Mouse (Mus musculus): Measurements from ENCODE around the gene Hapln4. TPM values are rescaled to one million over a fixed set of nuclear protein-coding genes. Genes with fewer than 3 reads are reported as not detected.

Gene Hapln4
- total and polyA plus RNA-seq, 3 experiments = 0.07 to 0.30 (median 0.20) TPM

GRCm38 (mm10) chr8:70092786-70093185 lies 9.5 kb downstream of the Hapln4 start:
- no peaks in the 10 kb centered on the region for H3K79me2 ChIP-seq (replicated peaks; ENCODE audit: control insufficient read depth, extremely low read depth, insufficient read depth, poor library complexity, severe bottlenecking)
- H3K27me3 ChIP-seq (replicated peaks) = no peaks in the 10 kb centered on the region
- peaks cover 2% of the 10 kb centered on the region for H3K9me3 ChIP-seq (replicated peaks; ENCODE audit: low read length)
- H3K4me2 ChIP-seq (ENCODE audit: insufficient read depth, low read depth, poor library complexity, severe bottlenecking) = no peak overlapping the region
- no peaks in the 10 kb centered on the region for H3K4me1 ChIP-seq (ENCODE audit: control insufficient read depth in 1 of 2, insufficient read depth in 2 of 2)
- no peak overlapping the region for H3K4me3 ChIP-seq (replicated peaks in 1 of 3; ENCODE audit: low read depth in 2 of 3, low read length in 2 of 3, poor library complexity in 1 of 3)
- H3K9ac ChIP-seq (ENCODE audit: insufficient read depth, low read depth) = no peak overlapping the region
- in situ Hi-C loops (cut with MboI; ENCODE audit: low pct_ligation_motif_present, low pct_unique_long_range_greater_than_20kb, low sequenced_read_pairs) (no loop called here), dilution Hi-C loops (cut with MboI; ENCODE audit: extremely low pct_ligation_motif_present, extremely low pct_unique_long_range_greater_than_20kb, low sequenced_read_pairs) (no loop called here)
- H3K27ac ChIP-seq (ENCODE audit: insufficient read depth, low read depth) = no peak overlapping the region
- H3K36me3 ChIP-seq (replicated peaks in 1 of 2; ENCODE audit: control insufficient read depth in 1 of 2, insufficient read depth in 1 of 2, low read length in 1 of 2) = peaks cover 2 to 50% of the 10 kb centered on the region in 2 experiments
- no peak for DNase-seq (ENCODE audit: extremely low read depth)
- TF ChIP-seq MYC (IDR thresholded peaks at IDR 0.05; ENCODE audit: low read depth, low read length) (no peak), EP300 (IDR thresholded peaks at IDR 0.05; ENCODE audit: low read length) (no peak), KAT2A (IDR thresholded peaks at IDR 0.05; ENCODE audit: insufficient replicate concordance, low read length) (no peak), MXI1 (IDR thresholded peaks at IDR 0.05; ENCODE audit: low read depth, low read length) (no peak), TCF12 (IDR thresholded peaks at IDR 0.05; ENCODE audit: low read depth, low read length) (no peak), BHLHE40 (IDR thresholded peaks at IDR 0.05; ENCODE audit: low read depth, low read length) (no peak), MAX (IDR thresholded peaks at IDR 0.05; ENCODE audit: low read length) (no peak), MAFK (IDR thresholded peaks at IDR 0.05; ENCODE audit: insufficient replicate concordance, low read length) (no peak), ZMIZ1 (IDR thresholded peaks at IDR 0.05; ENCODE audit: low read depth, low read length) (no peak), HCFC1 (IDR thresholded peaks at IDR 0.05; ENCODE audit: low read depth, low read length) (no peak), NRF1 (IDR thresholded peaks at IDR 0.05; ENCODE audit: low read depth, low read length) (no peak), MEF2A (IDR thresholded peaks at IDR 0.05; ENCODE audit: borderline replicate concordance, low read depth, low read length) (no peak), JUND (conservative IDR thresholded peaks at IDR 0.05; ENCODE audit: low read depth, low read length) (no peak)

GRCm38 (mm10) chr8:70099276-70099675 lies 16.0 kb downstream of the Hapln4 start:
- DNase-seq (ENCODE audit: extremely low read depth) = no peak
- in situ Hi-C loops (cut with MboI; ENCODE audit: low pct_ligation_motif_present, low pct_unique_long_range_greater_than_20kb, low sequenced_read_pairs) (no loop called here), dilution Hi-C loops (cut with MboI; ENCODE audit: extremely low pct_ligation_motif_present, extremely low pct_unique_long_range_greater_than_20kb, low sequenced_read_pairs) (no loop called here)
- Histone ChIP-seq H3K9ac (ENCODE audit: insufficient read depth, low read depth) (no peak overlapping the region), H3K27me3 (replicated peaks) (no peaks in the 10 kb centered on the region), H3K36me3 (replicated peaks in 1 of 2; ENCODE audit: control insufficient read depth in 1 of 2, insufficient read depth in 1 of 2, low read length in 1 of 2) (peaks cover 2 to 85% of the 10 kb centered on the region in 2 experiments), H3K27ac (ENCODE audit: insufficient read depth, low read depth) (no peak overlapping the region), H3K4me3 (replicated peaks in 1 of 3; ENCODE audit: low read depth in 2 of 3, low read length in 2 of 3, poor library complexity in 1 of 3) (no peak overlapping the region), H3K79me2 (replicated peaks; ENCODE audit: control insufficient read depth, extremely low read depth, insufficient read depth, poor library complexity, severe bottlenecking) (no peaks in the 10 kb centered on the region), H3K4me2 (ENCODE audit: insufficient read depth, low read depth, poor library complexity, severe bottlenecking) (no peak overlapping the region), H3K4me1 (ENCODE audit: control insufficient read depth in 1 of 2, insufficient read depth in 2 of 2) (peaks cover 0 to 3% of the 10 kb centered on the region in 2 experiments; a peak in 2 of 4 replicates), H3K9me3 (replicated peaks; ENCODE audit: low read length) (no peaks in the 10 kb centered on the region)
- TF ChIP-seq E2F4 (IDR thresholded peaks at IDR 0.05; ENCODE audit: insufficient replicate concordance, low read depth, low read length) (no peak), SIN3A (IDR thresholded peaks at IDR 0.05; ENCODE audit: low read length) (no peak), ZC3H11A (IDR thresholded peaks at IDR 0.05; ENCODE audit: low read depth, low read length) (no peak), ZNF384 (IDR thresholded peaks at IDR 0.05; ENCODE audit: low read depth, low read length) (no peak), NELFE (IDR thresholded peaks at IDR 0.05; ENCODE audit: low read depth, low read length) (no peak), POLR2AphosphoS2 (IDR thresholded peaks at IDR 0.05; ENCODE audit: low read depth, low read length) (no peak), CTCF (conservative IDR thresholded peaks at IDR 0.05 in 1 of 2, IDR thresholded peaks at IDR 0.05 in 1 of 2; ENCODE audit: low read depth in 2 of 2, low read length in 2 of 2) (no peak), POLR2A (IDR thresholded peaks at IDR 0.05; ENCODE audit: low read depth, low read length) (no peak), IRF4 (IDR thresholded peaks at IDR 0.05; ENCODE audit: low read depth, low read length) (no peak), CHD1 (IDR thresholded peaks at IDR 0.05; ENCODE audit: low read depth, low read length) (no peak), ZKSCAN1 (IDR thresholded peaks at IDR 0.05; ENCODE audit: borderline replicate concordance, low read depth, low read length) (no peak), MXI1 (IDR thresholded peaks at IDR 0.05; ENCODE audit: low read depth, low read length) (no peak), HCFC1 (IDR thresholded peaks at IDR 0.05; ENCODE audit: low read depth, low read length) (no peak), USF2 (conservative IDR thresholded peaks at IDR 0.05; ENCODE audit: low read depth, low read length) (no peak), MYC (IDR thresholded peaks at IDR 0.05; ENCODE audit: low read depth, low read length) (no peak), MAZ (IDR thresholded peaks at IDR 0.05; ENCODE audit: low read depth, low read length) (no peak), TBP (conservative IDR thresholded peaks at IDR 0.05; ENCODE audit: low read depth, low read length) (no peak), SMC3 (IDR thresholded peaks at IDR 0.05; ENCODE audit: low read depth, low read length) (no peak), MAFK (IDR thresholded peaks at IDR 0.05; ENCODE audit: insufficient replicate concordance, low read length) (no peak), RCOR1 (conservative IDR thresholded peaks at IDR 0.05; ENCODE audit: low read depth, low read length) (no peak)

Data from CH12.LX (cell line).